Mouse (Mus musculus) neural tube, embryonic 14.5 days (tissue): ENCODE data around the gene Aff1. TPM values are rescaled to one million over a fixed set of nuclear protein-coding genes. Genes with fewer than 3 reads are reported as not detected.

Experiments used
- ATAC-seq: fragments of 200-750 bp; cut with Nextera tagmentation; 2 replicates; pipeline ENCODE4 v1.8.0; 2017; ENCODE audit warnings: low read depth, mild to moderate bottlenecking, moderate TSS enrichment, moderate library complexity
- H3K27ac ChIP-seq: fragments of 300-500 bp; sonication (generic); 2 replicates; pipeline ENCODE4 v1.5.1; 2014; ENCODE audit warnings: low read depth, mild to moderate bottlenecking, control low read depth, low read length, moderate library complexity, mixed read lengths
- H3K27me3 ChIP-seq: fragments of 300-500 bp; sonication (generic); 2 replicates; pipeline ENCODE4 v1.6.1; 2014; ENCODE audit warnings: low read length; ENCODE audit not compliant: control insufficient read depth, insufficient read depth
- H3K36me3 ChIP-seq: fragments of 300-500 bp; sonication (generic); 2 replicates; pipeline ENCODE4 v1.6.1; 2014; ENCODE audit warnings: low read length, mixed read lengths; ENCODE audit not compliant: control insufficient read depth, insufficient read depth
- H3K4me1 ChIP-seq: fragments of 300-500 bp; sonication (generic); 2 replicates; pipeline ENCODE4 v1.6.1; 2014; ENCODE audit warnings: low read length; ENCODE audit not compliant: control insufficient read depth, insufficient read depth
- H3K4me2 ChIP-seq: fragments of 300-500 bp; sonication (generic); 2 replicates; pipeline ENCODE4 v1.6.1; 2014; ENCODE audit warnings: mild to moderate bottlenecking, low read depth, low read length, control low read depth
- H3K4me3 ChIP-seq: fragments of 300-500 bp; sonication (generic); 2 replicates; pipeline ENCODE4 v1.5.1; 2014; ENCODE audit warnings: low read depth, low read length, control low read depth, mixed read lengths
- H3K9ac ChIP-seq: fragments of 300-500 bp; sonication (generic); replicated peaks from 2 replicates; pipeline ENCODE4 v1.6.1; 2014; ENCODE audit warnings: low read depth, mild to moderate bottlenecking, control low read depth, low read length, mixed read lengths
- H3K9me3 ChIP-seq: fragments of 300-500 bp; sonication (generic); 2 replicates; pipeline ENCODE4 v1.6.1; 2016; ENCODE audit warnings: low read length; ENCODE audit not compliant: control insufficient read depth
- WGBS: fragments of 180-500 bp; shearing (Covaris S2); extraction: QIAGEN DNeasy Blood & Tissue Kit; methylation state at CpG from one replicate; pipeline ENCODE4 v1.1.7; 2014; 5-methylcytosine and 5-hydroxymethylcytosine counted together
- polyA plus RNA-seq: library from polyadenylated mRNA; unstranded; fragments of >200 nt; fragmentation: Nextera tagmentation; extraction: Ambion mirVana; gene quantifications from 2 replicates; pipeline ENCODE4 v1.2.1, GENCODE M21; 2014

The Aff1 gene
- polyA plus RNA-seq, 1 experiment from 2014 or later, result 2.1 TPM

DNA sequence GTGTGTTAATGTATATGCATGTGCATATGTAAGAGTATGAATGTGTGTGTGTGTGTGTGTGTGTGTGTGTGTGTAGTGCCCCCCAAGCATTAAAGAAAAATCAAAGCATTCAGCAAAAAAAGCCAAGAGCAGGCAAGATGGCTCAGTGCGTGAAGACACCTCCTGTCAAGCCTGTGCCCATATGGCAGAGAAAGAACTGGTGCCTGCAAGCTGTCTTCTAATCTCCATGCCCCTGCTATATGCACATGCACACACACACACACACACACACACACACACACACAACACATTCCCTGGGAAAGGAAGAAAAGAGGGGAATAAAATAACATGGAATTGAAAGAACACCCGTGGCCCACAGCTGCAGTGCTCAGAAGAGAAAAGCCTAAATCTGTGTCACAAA lies 165.0 kb downstream of the Aff1 start:
- no peaks in the 10 kb centered on the region for H3K9me3 ChIP-seq
- no peaks in the 10 kb centered on the region for H3K36me3 ChIP-seq
- no peak overlapping the region for H3K4me3 ChIP-seq
- H3K27me3 ChIP-seq, result no peaks in the 10 kb centered on the region
- H3K27ac ChIP-seq, result no peak overlapping the region
- H3K4me2 ChIP-seq, result no peak overlapping the region
- ATAC-seq, result no peak
- no peak overlapping the region for H3K9ac ChIP-seq
- 80% methylated on average over 2 of the region's 2 CpGs for WGBS
- 0 out of 2 replicates have a peak, but pooled peaks cover 7% of the 10 kb centered on the region for H3K4me1 ChIP-seq

GRCm38 (mm10) chr5:103860622-103861021 lies 168.4 kb downstream of the Aff1 start:
- Histone ChIP-seq H3K36me3 (no peaks in the 10 kb centered on the region), H3K9ac (no peak overlapping the region), H3K4me2 (no peak overlapping the region), H3K27me3 (no peaks in the 10 kb centered on the region), H3K4me1 (0 out of 2 replicates have a peak, but pooled peaks cover 2% of the 10 kb centered on the region), H3K9me3 (no peaks in the 10 kb centered on the region), H3K4me3 (no peak overlapping the region), H3K27ac (no peak overlapping the region)
- WGBS, result 94% methylated on average over 11 of the region's 11 CpGs
- no peak for ATAC-seq

- WGBS, result 78% methylated on average over 4 of the region's 4 CpGs
Measured at GRCm38 (mm10) chr5:103863759-103864158, 171.6 kb downstream of the Aff1 start.

GRCm38 (mm10) chr5:103889766-103890165 lies 197.6 kb downstream of the Aff1 start:
- H3K36me3 ChIP-seq, result peaks cover 4% of the 10 kb centered on the region; the same call in 1 of the 2 replicates
- no peak overlapping the region for H3K9ac ChIP-seq
- no peaks in the 10 kb centered on the region for H3K27me3 ChIP-seq
- no peak for ATAC-seq
- H3K4me1 ChIP-seq, result no peaks in the 10 kb centered on the region
- 56% methylated on average over 15 of the region's 15 CpGs for WGBS
- H3K9me3 ChIP-seq, result no peaks in the 10 kb centered on the region
- no peak overlapping the region for H3K4me3 ChIP-seq
- H3K4me2 ChIP-seq, result no peak overlapping the region
- H3K27ac ChIP-seq, result no peak overlapping the region

More at GRCm38 (mm10) chr5:103863759-103864158, 171.6 kb downstream of the Aff1 start:
- no peaks in the 10 kb centered on the region for H3K9me3 ChIP-seq
- no peak overlapping the region for H3K4me3 ChIP-seq
- no peak overlapping the region for H3K9ac ChIP-seq
- no peak for ATAC-seq
- H3K27me3 ChIP-seq, result no peaks in the 10 kb centered on the region
- H3K27ac ChIP-seq, result no peak overlapping the region
- H3K36me3 ChIP-seq, result no peaks in the 10 kb centered on the region
- H3K4me2 ChIP-seq, result no peak overlapping the region
- H3K4me1 ChIP-seq, result no peaks in the 10 kb centered on the region

GRCm38 (mm10) chr5:103898310-103898709 lies 206.1 kb downstream of the Aff1 start:
- ATAC-seq, result no peak
- Histone ChIP-seq H3K9ac (no peak overlapping the region), H3K36me3 (no peaks in the 10 kb centered on the region), H3K4me3 (no peak overlapping the region), H3K4me2 (no peak overlapping the region), H3K27me3 (no peaks in the 10 kb centered on the region), H3K9me3 (no peaks in the 10 kb centered on the region), H3K4me1 (no peaks in the 10 kb centered on the region), H3K27ac (no peak overlapping the region)
- 6% methylated on average over 1 of the region's 1 CpGs for WGBS

Other genes starting within 250 kb of the Aff1 start
- gene Slc10a6, start 63.0 kb upstream of the Aff1 start, polyA plus RNA-seq, result 0.33 and 0.40 TPM in 2 replicates
- gene 1700016H13Rik, start 36.4 kb upstream of the Aff1 start, polyA plus RNA-seq, result not detected in 2 replicates
- 45.2 and 45.3 TPM in 2 replicates for gene Klhl8, start 218.9 kb downstream of the Aff1 start, polyA plus RNA-seq